Mouse (Mus musculus) adrenal gland, postnatal 36 days (tissue): Measurements from ENCODE around the gene Arl5c. TPM values are rescaled to one million over a fixed set of nuclear protein-coding genes. Genes with fewer than 3 reads are reported as not detected.
"Not testable (repeated sequence)": the region's sequence is repeated elsewhere in the genome, so short reads cannot be mapped to it uniquely, and the experiment has no call there.

Experiments used
- DNase-seq, 2 experiments: peaks; one replicate each; pipeline ENCODE4 v3.0.0; 2021; ENCODE audit warnings: mixed read lengths in 1 of 2
- total RNA-seq, 2 experiments: library from RNA; stranded (reverse); gene quantifications; 2 replicates each; pipeline ENCODE4 v1.2.3; 2021

Gene Arl5c
- total RNA-seq, 2 experiments from 2014 or later, result 0.76 to 0.92 TPM

DNA sequence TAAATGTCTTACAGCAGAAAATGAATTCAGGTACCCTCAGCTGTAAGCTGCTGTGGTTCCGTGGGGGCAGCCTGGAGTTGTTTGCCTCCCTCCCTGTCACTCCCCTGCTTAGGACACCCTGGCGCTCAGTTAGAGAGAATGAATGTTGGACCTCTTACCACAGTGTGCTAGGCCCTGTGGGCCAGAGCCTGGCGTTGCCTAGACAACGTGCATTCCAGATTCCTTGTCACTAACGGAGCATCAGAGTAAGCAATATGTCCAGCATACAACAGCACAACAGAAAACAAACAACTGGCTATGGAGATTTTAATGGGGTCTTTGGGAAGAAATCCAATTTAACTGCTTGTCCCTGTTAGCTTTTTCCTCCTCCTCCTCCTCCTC lies 36.7 kb downstream of the Arl5c start:
- no peak for DNase-seq

DNA sequence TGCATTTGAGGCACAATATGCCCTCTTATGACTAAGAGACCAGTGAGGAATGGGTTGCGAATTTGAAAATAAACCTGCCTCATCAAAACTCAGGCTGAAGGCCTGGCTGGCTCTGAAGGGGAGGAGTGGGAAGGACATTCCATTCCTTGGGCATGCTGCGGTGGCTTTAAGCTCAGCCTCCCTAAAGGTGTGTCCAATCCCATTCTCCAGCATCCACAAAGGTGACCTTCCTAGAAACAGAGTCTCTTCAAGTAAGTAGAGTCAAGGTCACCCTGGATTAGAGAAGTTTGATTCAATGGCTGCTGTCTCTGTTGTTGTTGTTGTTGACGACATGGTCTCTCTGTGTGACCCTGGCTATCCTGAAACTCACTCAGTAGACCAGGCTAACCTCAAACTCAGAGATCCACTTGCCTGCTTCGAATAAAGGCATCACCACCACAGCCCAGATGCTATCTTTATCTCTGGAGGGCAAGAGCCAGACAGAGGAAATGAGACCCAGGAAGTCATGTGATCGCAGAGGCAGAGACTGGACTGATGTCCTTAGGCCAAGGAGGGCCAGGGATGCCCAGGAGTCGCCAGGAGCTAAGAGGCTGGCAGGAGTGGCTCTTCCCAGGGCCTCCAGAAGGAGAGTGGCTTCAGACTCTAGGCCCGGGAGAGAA lies 37.2 kb downstream of the Arl5c start:
- no peak for DNase-seq

DNA sequence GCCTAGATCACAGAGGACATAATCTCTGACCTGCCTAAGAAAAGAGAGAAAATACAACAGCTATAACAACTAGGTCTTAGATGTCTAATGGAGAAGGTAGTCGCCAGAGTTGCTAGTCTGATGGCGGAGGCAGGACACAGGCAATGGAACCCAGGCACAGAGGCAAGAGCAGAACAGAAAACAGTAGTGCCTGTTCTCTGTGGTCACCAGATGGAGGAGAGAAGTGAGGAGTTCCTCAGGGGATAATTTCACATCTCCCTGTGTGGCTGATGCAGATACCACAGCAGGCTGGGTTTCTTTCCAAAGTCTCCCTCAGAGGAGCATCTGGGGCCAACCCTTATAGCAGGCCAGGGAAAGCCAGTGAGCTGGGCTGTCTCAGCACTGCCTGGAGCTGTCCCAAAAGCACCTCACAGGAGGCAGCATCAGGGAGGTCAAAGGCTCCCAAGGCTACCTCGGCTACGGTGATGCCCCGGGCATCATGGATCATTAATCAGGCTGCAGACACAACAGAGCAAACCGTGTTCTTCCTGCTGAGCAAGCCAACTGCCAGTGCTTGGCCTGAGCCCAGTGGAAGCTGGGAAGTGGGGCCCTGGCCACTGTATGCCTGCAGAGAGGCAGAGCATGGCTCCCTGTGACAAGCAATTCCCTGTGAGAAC lies 38.9 kb downstream of the Arl5c start:
- peak; percentile 53 to 62 for DNase-seq

DNA sequence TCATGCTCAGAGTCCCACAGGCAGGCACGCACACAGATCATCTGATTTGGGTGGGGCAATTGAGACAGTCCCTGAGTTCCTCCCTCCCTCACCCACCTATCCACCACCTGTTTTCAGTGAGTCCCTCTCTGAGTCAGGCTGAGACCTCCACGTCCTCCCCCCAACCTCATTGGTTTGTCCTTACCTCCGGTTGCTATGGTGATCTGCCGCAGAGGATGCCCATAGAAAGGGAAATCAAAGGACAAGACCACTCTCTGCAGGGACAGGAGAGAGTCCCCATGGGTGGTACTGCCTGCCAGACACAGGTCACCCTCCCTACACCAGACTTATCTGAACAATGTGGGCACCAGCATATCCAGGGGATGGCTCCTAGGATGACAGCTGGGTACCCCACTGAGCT lies 40.1 kb downstream of the Arl5c start:
- DNase-seq, result no peak

DNA sequence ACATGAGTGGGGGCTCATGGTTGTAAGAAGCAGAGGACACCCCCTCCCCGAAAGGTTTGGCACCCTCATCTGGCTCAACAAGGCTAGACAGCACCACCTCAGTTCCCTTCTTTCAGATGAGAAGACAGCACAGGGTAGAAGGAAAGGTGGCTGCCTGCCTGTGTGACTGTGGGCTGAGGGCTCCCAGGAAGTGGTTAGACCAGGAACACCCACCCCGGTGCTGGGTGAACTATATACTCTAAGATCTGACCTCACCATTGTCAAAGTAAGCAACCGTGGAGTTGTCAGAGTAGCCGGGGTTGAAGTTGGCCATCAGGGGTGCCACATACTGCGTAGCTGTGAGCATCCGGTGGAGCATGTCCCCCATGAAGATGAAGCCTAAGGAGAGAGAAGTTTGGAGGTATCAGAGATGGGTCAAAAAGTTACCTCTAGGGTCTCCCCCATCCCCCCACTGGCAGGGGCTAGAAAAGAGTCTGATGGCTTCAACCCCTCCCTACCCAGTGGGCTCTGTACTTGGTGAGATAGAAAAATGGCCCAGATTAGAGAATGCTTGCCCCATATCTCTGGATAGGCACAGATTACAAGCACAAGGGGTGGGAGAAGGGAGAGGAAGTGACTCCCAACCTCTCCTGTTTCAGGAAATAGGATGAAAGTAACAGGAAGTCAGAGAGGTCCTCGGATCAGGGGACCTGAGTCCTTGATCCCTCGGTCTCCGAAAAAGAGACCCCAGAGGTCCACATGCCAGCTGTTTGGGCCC lies 40.7 kb downstream of the Arl5c start:
- no peak for DNase-seq

- DNase-seq, result no peak
Observed at GRCm38 (mm10) chr11:97954469-97955141, 41.4 kb downstream of the Arl5c start.

DNA sequence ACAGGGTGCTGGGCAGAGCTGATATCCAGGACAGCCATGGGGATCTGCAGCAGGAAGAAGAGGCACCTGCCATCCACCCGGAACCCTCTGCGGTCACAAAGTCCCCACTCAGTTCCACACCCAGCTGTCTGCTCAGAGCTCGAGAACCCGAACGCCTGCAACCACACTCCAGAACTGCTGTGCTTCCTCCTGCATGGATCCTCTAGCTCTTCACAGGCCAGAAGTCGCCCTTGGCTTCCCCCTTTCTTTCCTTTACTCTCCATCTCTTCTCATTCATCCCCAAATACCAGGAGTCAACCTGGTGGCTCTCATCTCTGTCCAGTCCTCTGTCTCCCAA lies 42.1 kb downstream of the Arl5c start:
- DNase-seq, result no peak

DNA sequence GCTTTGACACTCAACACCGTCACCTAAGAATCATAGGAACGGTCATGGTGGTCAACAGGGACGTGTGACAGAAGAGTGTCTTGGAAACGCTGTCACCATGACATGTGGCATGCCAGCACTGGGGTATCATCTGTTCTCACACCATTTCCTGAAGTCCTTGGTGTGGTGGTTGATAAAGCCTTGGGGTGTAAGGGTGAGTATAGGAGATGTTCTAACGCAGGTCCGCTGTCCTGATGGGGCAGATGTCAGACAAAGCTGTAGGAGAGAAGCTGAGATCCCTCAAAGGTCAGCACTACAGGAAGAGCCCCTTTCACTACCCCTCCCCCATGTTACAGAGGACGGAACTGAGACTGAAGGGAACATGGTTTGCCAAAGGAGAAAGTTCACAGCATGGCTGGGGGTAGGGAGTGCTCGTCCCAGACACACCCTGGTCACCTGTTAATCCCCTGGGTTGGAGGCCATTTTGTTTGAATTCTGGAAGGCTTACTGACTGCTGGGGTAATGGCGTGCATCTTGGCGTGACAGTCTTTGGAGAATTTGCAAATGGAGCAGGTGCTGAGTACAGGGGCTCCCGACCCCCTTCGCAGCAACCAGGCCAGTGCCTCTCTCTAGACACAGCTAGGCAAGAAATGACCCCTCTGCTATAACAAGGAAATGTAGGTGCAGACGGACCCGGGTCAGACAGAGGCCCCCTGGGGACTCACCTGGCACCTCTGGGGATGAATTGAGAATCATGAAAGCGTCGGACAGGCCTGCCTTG lies 42.6 kb downstream of the Arl5c start:
- DNase-seq, result no peak

- no peak for DNase-seq
Observed at GRCm38 (mm10) chr11:97952367-97953006, 43.5 kb downstream of the Arl5c start.

DNA sequence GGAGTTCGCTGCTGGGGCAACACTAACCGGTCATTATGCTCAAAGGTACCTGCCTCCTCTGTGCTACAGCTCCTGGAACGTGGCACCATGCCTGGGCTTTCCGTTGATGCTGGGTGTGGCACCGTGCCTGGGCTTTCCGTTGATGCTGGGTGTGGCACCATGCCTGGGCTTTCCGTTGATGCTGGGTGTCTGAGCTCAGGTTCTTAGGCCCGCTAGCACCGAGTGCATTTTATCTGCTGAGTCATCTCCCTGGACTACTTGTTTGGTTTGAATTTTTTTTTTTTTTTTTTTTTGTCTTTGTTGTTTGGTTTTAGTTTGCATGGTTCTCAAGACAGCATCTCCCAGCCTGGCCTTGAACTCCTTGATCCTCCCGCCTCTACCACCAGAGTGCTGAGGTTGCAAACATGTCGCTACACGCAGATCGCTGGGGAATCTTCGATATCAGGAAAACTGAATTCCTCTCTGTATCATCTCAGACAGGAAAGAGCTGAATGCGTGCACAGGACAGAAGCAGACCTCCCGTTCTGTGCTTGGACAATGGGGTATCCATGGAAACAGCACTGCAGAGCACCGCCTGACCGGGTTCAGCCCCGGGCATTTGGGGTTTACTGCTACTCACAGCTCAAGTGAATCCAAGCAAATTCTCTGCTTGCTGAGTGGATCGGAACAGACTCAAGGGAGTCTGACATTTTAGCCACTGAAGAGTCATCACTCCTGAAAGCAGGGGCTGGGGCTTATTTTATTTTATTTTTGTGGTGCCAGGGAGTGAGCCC lies 46.1 kb downstream of the Arl5c start:
- peak; percentile 34 to 55 for DNase-seq

- DNase-seq, result peak in 1 of 2 experiments; percentile 37
Observed at GRCm38 (mm10) chr11:97947426-97947825, 48.6 kb downstream of the Arl5c start.

- DNase-seq, result not testable (repeated sequence)
Observed at GRCm38 (mm10) chr11:97945738-97946289, 50.2 kb downstream of the Arl5c start.

- no peak for DNase-seq
Observed at GRCm38 (mm10) chr11:97945031-97945430, 51.0 kb downstream of the Arl5c start.

- no peak for DNase-seq
Observed at GRCm38 (mm10) chr11:97943256-97943655, 52.7 kb downstream of the Arl5c start.

GRCm38 (mm10) chr11:97942420-97943111 lies 53.4 kb downstream of the Arl5c start:
- DNase-seq, result no peak
